Mouse (Mus musculus) cerebellum, adult 2 months (tissue): Measurements from ENCODE around the gene Lrg1.

Source experiments
- CTCF ChIP-seq: fragments of 200-500 bp; IDR thresholded peaks from 2 replicates; pipeline ENCODE4 v1.5.1; 2011; ENCODE audit warnings: low read depth, mild to moderate bottlenecking, control low read depth, low read length, moderate library complexity, borderline replicate concordance; ENCODE audit not compliant: insufficient read depth
- POLR2A ChIP-seq: fragments of 200-500 bp; IDR thresholded peaks from 2 replicates; pipeline ENCODE4 v1.6.1; 2011; ENCODE audit warnings: low read length, control low read depth, borderline replicate concordance; ENCODE audit not compliant: insufficient read depth

DNA sequence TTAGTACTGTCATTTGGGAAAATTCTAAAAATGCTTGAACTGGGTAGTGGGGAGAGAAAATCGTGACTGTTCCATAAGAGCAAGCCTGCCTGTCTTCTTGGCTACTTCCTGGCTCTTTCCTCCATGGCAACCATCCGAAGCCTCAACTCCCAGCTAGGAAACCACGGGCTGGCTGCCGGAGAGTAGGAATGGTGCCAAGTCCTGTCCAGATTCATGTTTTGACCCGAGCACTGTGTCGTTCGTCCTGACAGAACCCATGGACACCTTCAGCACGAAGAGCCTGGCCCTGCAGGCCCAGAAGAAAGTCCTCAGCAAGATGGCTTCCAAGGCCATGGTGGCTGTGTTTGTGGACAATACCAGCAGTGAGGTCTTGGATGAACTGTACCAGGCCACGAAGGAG is 49.7 kb upstream of the Lrg1 start:
- no peak for TF ChIP-seq CTCF
- TF ChIP-seq POLR2A, result no peak
